Comparison of ENCODE assay signal across 26 mouse cellular contexts in genomic region chr2:140302976-140303708, GRCm38 (mm10).
DNase-seq lines count a peak whose midpoint lies in the region; ATAC-seq and TF ChIP-seq lines count a peak whose summit lies in the region.
"Had no signal": no experiment of that assay in that cellular context is flagged by ENCODE, and none has a peak within 500 bp of the region (broad histone marks: within the 10 kb centered on the region; RNA-seq: fewer than 3 reads in every experiment).

No protein-coding gene starts in this region.

- TF ChIP-seq CTCF in lung, postnatal 0 days (IDR thresholded peaks at IDR 0.05), result no peak
- no peak for TF ChIP-seq CTCF in lung, adult 2 months (IDR thresholded peaks at IDR 0.05; ENCODE audit: insufficient read depth, low read length)

- 64% methylated on average over 3 of the region's 3 CpGs for WGBS in lung, postnatal 0 days
- 82% methylated on average over 3 of the region's 3 CpGs for WGBS in lung, adult 2 months
- WGBS in limb, embryonic 10.5 days, result 57% methylated on average over 3 of the region's 3 CpGs

- H3K9me3 ChIP-seq in lung, postnatal 0 days (ENCODE audit: low read length), result no peaks in the 10 kb centered on the region
- H3K9me3 ChIP-seq in limb, embryonic 10.5 days (replicated peaks), result no peaks in the 10 kb centered on the region
- H3K9me3 ChIP-seq: forebrain, embryonic 13.5 days; G1E; heart, embryonic 13.5 days; midbrain, embryonic 13.5 days; neural tube, embryonic 13.5 days had no signal

- no peak overlapping the region for H3K27ac ChIP-seq in lung, postnatal 0 days (ENCODE audit: low read length)
- H3K27ac ChIP-seq in limb, embryonic 10.5 days, result peak overlapping the region; percentile 53; the same call in 1 of the 2 replicates
- H3K27ac ChIP-seq: forebrain, embryonic 13.5 days; heart, adult 2 months; heart, embryonic 13.5 days; hindbrain, embryonic 14.5 days; kidney, postnatal 0 days; macrophage; midbrain, embryonic 13.5 days; neural tube, embryonic 13.5 days had no signal

- peak; percentile 14 for DNase-seq in embryo, embryonic 11 days
- no peak for DNase-seq in embryo, embryonic 9.5 days (ENCODE audit: extremely low spot score)
- DNase-seq in lung, postnatal 0 days (ENCODE audit: low spot score), result peak; percentile 51
- DNase-seq in lung, adult 2 months, result no peak
- peak; percentile 34 for DNase-seq in limb, embryonic 10.5 days (ENCODE audit: low spot score)
- DNase-seq in spleen, postnatal 10 days (ENCODE audit: low spot score in 2 of 2), result no peak
- no peak for DNase-seq in thymus, postnatal 14 days
- DNase-seq: adrenal gland, adult 8-10 months; cerebellum, adult 9-10 months; cerebellum, postnatal 36 days; heart, adult 2 months; heart, postnatal 10 days; kidney, adult 2 months; layer of hippocampus, postnatal 36 days; left cerebral cortex, postnatal 4 days; right cerebral cortex, postnatal 4 days had no signal

- H3K27me3 ChIP-seq in lung, postnatal 0 days (replicated peaks; ENCODE audit: insufficient read depth, low read length), result no peaks in the 10 kb centered on the region
- H3K27me3 ChIP-seq in limb, embryonic 10.5 days (ENCODE audit: low read depth, poor library complexity, severe bottlenecking), result no peaks in the 10 kb centered on the region
- H3K27me3 ChIP-seq: CH12.LX; forebrain, embryonic 13.5 days; heart, embryonic 13.5 days; midbrain, embryonic 13.5 days; neural tube, embryonic 13.5 days had no signal

- H3K4me1 ChIP-seq in lung, postnatal 0 days (ENCODE audit: insufficient read depth, low read depth, low read length), result no peaks in the 10 kb centered on the region
- no peaks in the 10 kb centered on the region for H3K4me1 ChIP-seq in lung, adult 2 months (ENCODE audit: control insufficient read depth, insufficient read depth, low read length)
- H3K4me1 ChIP-seq in limb, embryonic 10.5 days, result peaks cover 18% of the 10 kb centered on the region
- H3K4me1 ChIP-seq: forebrain, embryonic 13.5 days; heart, embryonic 13.5 days; midbrain, embryonic 13.5 days; neural tube, embryonic 13.5 days had no signal

- no peak for TF ChIP-seq EP300 in lung, postnatal 0 days (IDR thresholded peaks at IDR 0.05)

- no peak for TF ChIP-seq POLR2A in lung, adult 2 months (IDR thresholded peaks at IDR 0.05; ENCODE audit: borderline replicate concordance, extremely low read depth, low read depth, low read length)

- H3K4me2 ChIP-seq in lung, postnatal 0 days (replicated peaks; ENCODE audit: low read depth, low read length), result no peak overlapping the region
- H3K4me2 ChIP-seq: forebrain, embryonic 13.5 days; heart, embryonic 13.5 days; hindbrain, embryonic 14.5 days; liver, embryonic 11.5 days; midbrain, embryonic 13.5 days; neural tube, embryonic 13.5 days had no signal

- no peak overlapping the region for H3K4me3 ChIP-seq in lung, postnatal 0 days (ENCODE audit: low read depth, low read length)
- H3K4me3 ChIP-seq in lung, adult 2 months (replicated peaks; ENCODE audit: extremely low read depth, low read depth, low read length), result no peak overlapping the region
- H3K4me3 ChIP-seq in limb, embryonic 10.5 days, result no peak overlapping the region
- H3K4me3 ChIP-seq: forebrain, embryonic 13.5 days; heart, adult 2 months; heart, embryonic 13.5 days; midbrain, embryonic 13.5 days; neural tube, embryonic 13.5 days had no signal

- H3K36me3 ChIP-seq in lung, postnatal 0 days (ENCODE audit: insufficient read depth, low read length), result no peaks in the 10 kb centered on the region
- H3K36me3 ChIP-seq in limb, embryonic 10.5 days, result no peaks in the 10 kb centered on the region
- H3K36me3 ChIP-seq: G1E; heart, embryonic 13.5 days; midbrain, embryonic 13.5 days; neural tube, embryonic 13.5 days had no signal

- H3K9ac ChIP-seq in lung, postnatal 0 days (replicated peaks; ENCODE audit: low read depth), result no peak overlapping the region
- H3K9ac ChIP-seq: forebrain, embryonic 13.5 days; heart, embryonic 13.5 days; hindbrain, embryonic 14.5 days; midbrain, embryonic 13.5 days; neural tube, embryonic 13.5 days had no signal

- ATAC-seq in lung, postnatal 0 days, result no peak
- ATAC-seq: forebrain, embryonic 13.5 days; midbrain, embryonic 13.5 days had no signal

Comparison
In these comparisons a context has a peak if more than half of its experiments do, and no peak if none do; other contexts are left out.
1. DNase-seq: peak in embryo, embryonic 11 days (single experiment), lung, postnatal 0 days (single experiment) and limb, embryonic 10.5 days (single experiment); none in embryo, embryonic 9.5 days (single experiment), lung, adult 2 months (single experiment), spleen, postnatal 10 days (0 of 2) and thymus, postnatal 14 days (single experiment).